Comparison of ENCODE assay signal across 37 mouse cellular contexts in genomic region chr14:34544545-34544944, GRCm38 (mm10). TPM values are rescaled to one million over a fixed set of nuclear protein-coding genes. Genes with fewer than 3 reads are reported as not detected.
DNase-seq lines count a peak whose midpoint lies in the region; ATAC-seq and TF ChIP-seq lines count a peak whose summit lies in the region.
"Had no signal": no experiment of that assay in that cellular context is flagged by ENCODE, and none has a peak within 500 bp of the region (broad histone marks: within the 10 kb centered on the region; RNA-seq: fewer than 3 reads in every experiment).

No protein-coding gene starts in this region.

- no peaks in the 10 kb centered on the region for H3K9me3 ChIP-seq in heart, embryonic 15.5 days (replicated peaks)
- H3K9me3 ChIP-seq: embryonic facial prominence, embryonic 13.5 days; hindbrain, embryonic 13.5 days; liver, embryonic 12.5 days; stomach, embryonic 15.5 days had no signal

- H3K27ac ChIP-seq in gastrocnemius, adult 2 months, result peak overlapping the region; percentile 89
- peak overlapping the region; percentile 91 for H3K27ac ChIP-seq in heart, embryonic 15.5 days
- H3K27ac ChIP-seq: embryonic facial prominence, embryonic 13.5 days; hindbrain, embryonic 13.5 days; liver, embryonic 12.5 days; stomach, embryonic 15.5 days had no signal

- intact Hi-C loops in gastrocnemius, adult 2 months (cut with DNase I), result no loop called here

- peak; percentile 66 for ATAC-seq in heart, embryonic 15.5 days (replicated peaks; ENCODE audit: insufficient number of reproducible peaks, insufficient read depth, low FRiP score, low read depth)
- ATAC-seq: activated CD4-positive, CD25-positive, alpha-beta regulatory T cell, adult 4 months; forebrain, embryonic 14.5 days; liver, embryonic 12.5 days had no signal

- H3K4me3 ChIP-seq in gastrocnemius, adult 2 months, result no peak overlapping the region; the same call in 1 of the 2 replicates
- no peak overlapping the region for H3K4me3 ChIP-seq in heart, embryonic 15.5 days
- H3K4me3 ChIP-seq: embryonic facial prominence, embryonic 13.5 days; erythroblast, embryonic 14.5 days; hindbrain, embryonic 13.5 days; liver, embryonic 12.5 days; stomach, embryonic 15.5 days had no signal

- H3K4me2 ChIP-seq in heart, embryonic 15.5 days, result no peak overlapping the region; the same call in 1 of the 2 replicates
- H3K4me2 ChIP-seq: embryonic facial prominence, embryonic 13.5 days; hindbrain, embryonic 13.5 days; liver, embryonic 12.5 days; midbrain, embryonic 11.5 days; stomach, embryonic 15.5 days had no signal

- H3K4me1 ChIP-seq in heart, embryonic 15.5 days (replicated peaks), result peaks cover 77% of the 10 kb centered on the region
- H3K4me1 ChIP-seq: embryonic facial prominence, embryonic 13.5 days had no signal

- no peak for DNase-seq in gastrocnemius, adult 2 months
- no peak for DNase-seq in gastrocnemius, postnatal 4 days (ENCODE audit: low spot score in 2 of 2)
- peak; percentile 25 for DNase-seq in brain, adult 2 months (ENCODE audit: low read depth, low spot score)
- DNase-seq in skeletal muscle tissue, adult 2 months (ENCODE audit: low read depth, low spot score), result peak; percentile 75
- no peak for DNase-seq in lung, adult 18-20 months
- no peak for DNase-seq in spleen, postnatal 36 days (ENCODE audit: low spot score in 2 of 2)
- DNase-seq in ovary, postnatal 10 days (ENCODE audit: low spot score), result no peak
- DNase-seq: adrenal gland, adult 8-10 months; cerebellum, adult 8-10 months; cerebellum, postnatal 36 days; embryo, embryonic 11 days; gastrocnemius, postnatal 10 days; kidney, postnatal 25 days; layer of hippocampus, postnatal 36 days; lung, adult 2 months; lung, postnatal 14 days; right cerebral cortex, postnatal 14 days; thymus, adult 2 months; thymus, postnatal 4 days had no signal

- no peak for TF ChIP-seq CTCF in gastrocnemius, adult 2 months (IDR thresholded peaks at IDR 0.05)

- H3K9ac ChIP-seq in heart, embryonic 15.5 days, result no peak overlapping the region
- H3K9ac ChIP-seq: embryonic facial prominence, embryonic 13.5 days; hindbrain, embryonic 13.5 days; liver, embryonic 12.5 days; stomach, embryonic 15.5 days had no signal

- 39% methylated on average over 2 of the region's 2 CpGs for WGBS in heart, embryonic 15.5 days

- peaks cover 25% of the 10 kb centered on the region for H3K36me3 ChIP-seq in heart, embryonic 15.5 days
- H3K36me3 ChIP-seq: embryonic facial prominence, embryonic 13.5 days; hindbrain, embryonic 13.5 days; liver, embryonic 12.5 days; stomach, embryonic 15.5 days had no signal

- H3K27me3 ChIP-seq in heart, embryonic 15.5 days, result no peaks in the 10 kb centered on the region
- H3K27me3 ChIP-seq: embryonic facial prominence, embryonic 13.5 days; stomach, embryonic 15.5 days had no signal

RNA-seq across cellular contexts. Expression of gene 9230112D13Rik, which starts 21.9 kb away (rescaled TPM):
- not detected for total RNA-seq in gastrocnemius, adult 2 months (2021)
- not detected for total RNA-seq in gastrocnemius, postnatal 4 days (2021)
- not detected in 2 replicates for polyA plus RNA-seq in heart, embryonic 15.5 days (2015; fragmentation: Nextera tagmentation; extraction: Ambion mirVana)
- total RNA-seq: adrenal gland, adult 8-10 months; gastrocnemius, postnatal 10 days; heart, adult 18-20 months; layer of hippocampus, adult 8-10 months; layer of hippocampus, postnatal 36 days; left cerebral cortex, postnatal 10 days; megakaryocyte progenitor cell, adult 5-6 weeks; midbrain, postnatal 0 days; neutrophil, adult 5-6 weeks had no signal
- polyA plus RNA-seq: activated CD4-positive, CD25-positive, alpha-beta regulatory T cell, adult 4 months; embryonic facial prominence, embryonic 13.5 days; forebrain, embryonic 14.5 days; hindbrain, embryonic 13.5 days; kidney, embryonic 14.5 days; limb, embryonic 11.5 days; liver, embryonic 12.5 days; lung, adult 2 months; midbrain, embryonic 11.5 days; midbrain, postnatal 0 days; spleen, adult 2 months; stomach, embryonic 15.5 days; thymus, adult 2 months had no signal

RNA-seq across cellular contexts. Expression of gene Bmpr1a, which starts 41.4 kb away (rescaled TPM):
- total RNA-seq in gastrocnemius, adult 2 months (2021), result 10 to 100 TPM; 49.4 to 54.1 TPM
- 100 to 1,000 TPM in 1 of 2 experiments, 10 to 100 TPM in 1; 99.6 to 112 TPM for total RNA-seq in gastrocnemius, postnatal 4 days (2021)
- 35.5 and 36.2 TPM in 2 replicates for polyA plus RNA-seq in heart, embryonic 15.5 days (2015; fragmentation: Nextera tagmentation; extraction: Ambion mirVana)
- polyA plus RNA-seq: erythroblast, embryonic 14.5 days had no signal

RNA-seq across cellular contexts. Expression of gene Ldb3, which starts 43.9 kb away (rescaled TPM):
- total RNA-seq in gastrocnemius, adult 2 months (2021), result 1,000 to 10,000 TPM; 1,886 to 2,548 TPM
- 1,000 to 10,000 TPM; 1,045 to 1,064 TPM for total RNA-seq in gastrocnemius, postnatal 4 days (2021)
- polyA plus RNA-seq in heart, embryonic 15.5 days (2015; fragmentation: Nextera tagmentation; extraction: Ambion mirVana), result 300 and 308 TPM in 2 replicates
- total RNA-seq: megakaryocyte progenitor cell, adult 5-6 weeks; neutrophil, adult 5-6 weeks had no signal
- polyA plus RNA-seq: activated CD4-positive, CD25-positive, alpha-beta regulatory T cell, adult 4 months; erythroblast, embryonic 14.5 days had no signal

RNA-seq across cellular contexts. Expression of gene Opn4, which starts 55.4 kb away (rescaled TPM):
- not detected for total RNA-seq in gastrocnemius, adult 2 months (2021)
- total RNA-seq in gastrocnemius, postnatal 4 days (2021), result under 1 TPM; 0.13 to 0.20 TPM
- 5.0 and 5.6 TPM in 2 replicates for polyA plus RNA-seq in heart, embryonic 15.5 days (2015; fragmentation: Nextera tagmentation; extraction: Ambion mirVana)
- total RNA-seq: gastrocnemius, postnatal 10 days; layer of hippocampus, adult 8-10 months; layer of hippocampus, postnatal 36 days; left cerebral cortex, postnatal 10 days; megakaryocyte progenitor cell, adult 5-6 weeks; midbrain, postnatal 0 days; neutrophil, adult 5-6 weeks had no signal
- polyA plus RNA-seq: activated CD4-positive, CD25-positive, alpha-beta regulatory T cell, adult 4 months; embryonic facial prominence, embryonic 13.5 days; erythroblast, embryonic 14.5 days; forebrain, embryonic 14.5 days; hindbrain, embryonic 13.5 days; limb, embryonic 11.5 days; liver, embryonic 12.5 days; lung, adult 2 months; midbrain, embryonic 11.5 days; spleen, adult 2 months; stomach, embryonic 15.5 days had no signal

Comparison
In these comparisons a context has a peak if more than half of its experiments do, and no peak if none do; other contexts are left out.
1. DNase-seq: peak in brain, adult 2 months (single experiment) and skeletal muscle tissue, adult 2 months (single experiment); none in gastrocnemius, adult 2 months (single experiment), gastrocnemius, postnatal 4 days (0 of 2), lung, adult 18-20 months (0 of 2), spleen, postnatal 36 days (0 of 2) and ovary, postnatal 10 days (single experiment).